Mouse (Mus musculus) liver, embryonic 12.5 days (tissue): ENCODE data around the gene Ces1d. TPM values are rescaled to one million over a fixed set of nuclear protein-coding genes. Genes with fewer than 3 reads are reported as not detected.
"Not testable (repeated sequence)": the region's sequence is repeated elsewhere in the genome, so short reads cannot be mapped to it uniquely, and the experiment has no call there.

ENCODE experiments used
- ATAC-seq: fragments of 200-750 bp; cut with Nextera tagmentation; 2 replicates; pipeline ENCODE4 v1.8.0; 2017; ENCODE audit warnings: moderate number of reproducible peaks, mild to moderate bottlenecking, moderate library complexity
- H3K27ac ChIP-seq: fragments of 300-500 bp; sonication (generic); 2 replicates; pipeline ENCODE4 v1.5.1; 2016; ENCODE audit warnings: mild to moderate bottlenecking
- H3K27me3 ChIP-seq: fragments of 300-500 bp; sonication (generic); replicated peaks from 2 replicates; pipeline ENCODE4 v1.6.1; 2016; ENCODE audit warnings: mild to moderate bottlenecking, moderate library complexity
- H3K36me3 ChIP-seq: fragments of 300-500 bp; sonication (generic); 2 replicates; pipeline ENCODE4 v1.6.1; 2016; ENCODE audit warnings: mild to moderate bottlenecking, moderate library complexity
- H3K4me1 ChIP-seq: fragments of 300-500 bp; sonication (generic); 2 replicates; pipeline ENCODE4 v1.6.1; 2016
- H3K4me2 ChIP-seq: fragments of 300-500 bp; sonication (generic); 2 replicates; pipeline ENCODE4 v1.6.1; 2016; ENCODE audit warnings: mild to moderate bottlenecking, moderate library complexity
- H3K4me3 ChIP-seq: fragments of 300-500 bp; sonication (generic); 2 replicates; pipeline ENCODE4 v1.5.1; 2016; ENCODE audit warnings: mild to moderate bottlenecking, moderate library complexity
- H3K9ac ChIP-seq: fragments of 300-500 bp; sonication (generic); 2 replicates; pipeline ENCODE4 v1.6.1; 2016; ENCODE audit warnings: mild to moderate bottlenecking, moderate library complexity
- H3K9me3 ChIP-seq: fragments of 300-500 bp; sonication (generic); replicated peaks from 2 replicates; pipeline ENCODE4 v1.6.1; 2016; ENCODE audit warnings: mild to moderate bottlenecking, moderate library complexity
- WGBS: fragments of 180-500 bp; shearing (Covaris S2); methylation state at CpG from one replicate; pipeline ENCODE4 v1.1.7; 2016; ENCODE audit not compliant: insufficient replicate concordance; 5-methylcytosine and 5-hydroxymethylcytosine counted together
- polyA plus RNA-seq: library from polyadenylated mRNA; unstranded; fragments of >200 nt; fragmentation: Nextera tagmentation; extraction: Ambion mirVana; gene quantifications from 2 replicates; pipeline ENCODE4 v1.2.1, GENCODE M21; 2016

Gene Ces1d
- polyA plus RNA-seq, 1 experiment from 2014 or later: 1.5 TPM

- Histone ChIP-seq H3K27me3 (no peaks in the 10 kb centered on the region), H3K4me3 (no peak overlapping the region), H3K4me2 (no peak overlapping the region), H3K27ac (no peak overlapping the region), H3K4me1 (no peaks in the 10 kb centered on the region), H3K36me3 (no peaks in the 10 kb centered on the region), H3K9me3 (no peaks in the 10 kb centered on the region), H3K9ac (no peak overlapping the region)
- no peak for ATAC-seq
These were observed 13.5 kb upstream of the Ces1d start for GRCm38 (mm10) chr8:93211091-93211490.

GRCm38 (mm10) chr8:93199146-93199545, 1.5 kb upstream of the Ces1d start:
- H3K27ac ChIP-seq, H3K9me3 ChIP-seq, ATAC-seq, H3K4me1 ChIP-seq, H3K4me3 ChIP-seq, H3K36me3 ChIP-seq, H3K27me3 ChIP-seq, H3K9ac ChIP-seq, H3K4me2 ChIP-seq: not testable (repeated sequence)
- WGBS: 65% methylated on average over 7 of the region's 7 CpGs

GRCm38 (mm10) chr8:93196436-93196835, 1.2 kb downstream of the Ces1d start:
- Histone ChIP-seq H3K9ac (no peak overlapping the region), H3K36me3 (no peaks in the 10 kb centered on the region), H3K27ac (no peak overlapping the region), H3K9me3 (no peaks in the 10 kb centered on the region), H3K27me3 (no peaks in the 10 kb centered on the region), H3K4me3 (no peak overlapping the region), H3K4me2 (no peak overlapping the region), H3K4me1 (no peaks in the 10 kb centered on the region)
- 66% methylated on average over 5 of the region's 5 CpGs for WGBS
- ATAC-seq: no peak

- WGBS: 71% methylated on average over 4 of the region's 4 CpGs
- no peak overlapping the region for H3K4me3 ChIP-seq
- no peak overlapping the region for H3K4me2 ChIP-seq
- no peak overlapping the region for H3K9ac ChIP-seq
- ATAC-seq: no peak
- H3K27me3 ChIP-seq: no peaks in the 10 kb centered on the region
- no peak overlapping the region for H3K27ac ChIP-seq
- H3K9me3 ChIP-seq: no peaks in the 10 kb centered on the region
- no peaks in the 10 kb centered on the region for H3K4me1 ChIP-seq
- H3K36me3 ChIP-seq: no peaks in the 10 kb centered on the region
These were observed 17.0 kb downstream of the Ces1d start for GRCm38 (mm10) chr8:93180581-93181129.

GRCm38 (mm10) chr8:93176593-93176992, 21.0 kb downstream of the Ces1d start:
- H3K4me1 ChIP-seq: no peaks in the 10 kb centered on the region
- 28% methylated on average over 1 of the region's 1 CpGs for WGBS
- H3K36me3 ChIP-seq: no peaks in the 10 kb centered on the region
- H3K9me3 ChIP-seq: no peaks in the 10 kb centered on the region
- no peak overlapping the region for H3K9ac ChIP-seq
- ATAC-seq: no peak
- H3K27ac ChIP-seq: no peak overlapping the region
- no peak overlapping the region for H3K4me2 ChIP-seq
- no peaks in the 10 kb centered on the region for H3K27me3 ChIP-seq
- no peak overlapping the region for H3K4me3 ChIP-seq

GRCm38 (mm10) chr8:93174554-93174953, 23.1 kb downstream of the Ces1d start:
- no peaks in the 10 kb centered on the region for H3K36me3 ChIP-seq
- no peak overlapping the region for H3K9ac ChIP-seq
- H3K27me3 ChIP-seq: no peaks in the 10 kb centered on the region
- no peak overlapping the region for H3K4me3 ChIP-seq
- no peaks in the 10 kb centered on the region for H3K4me1 ChIP-seq
- no peak for ATAC-seq
- no peak overlapping the region for H3K4me2 ChIP-seq
- WGBS: 61% methylated on average over 2 of the region's 2 CpGs
- no peak overlapping the region for H3K27ac ChIP-seq
- H3K9me3 ChIP-seq: no peaks in the 10 kb centered on the region

- no peak overlapping the region for H3K4me3 ChIP-seq
- H3K27ac ChIP-seq: no peak overlapping the region
- no peak overlapping the region for H3K9ac ChIP-seq
- H3K4me2 ChIP-seq: no peak overlapping the region
- ATAC-seq: no peak
- no peaks in the 10 kb centered on the region for H3K9me3 ChIP-seq
- H3K4me1 ChIP-seq: no peaks in the 10 kb centered on the region
- H3K36me3 ChIP-seq: no peaks in the 10 kb centered on the region
- H3K27me3 ChIP-seq: no peaks in the 10 kb centered on the region
- WGBS: 44% methylated on average over 1 of the region's 1 CpGs
These were observed 25.6 kb downstream of the Ces1d start for GRCm38 (mm10) chr8:93171846-93172590.

- no peaks in the 10 kb centered on the region for H3K9me3 ChIP-seq
- no peak overlapping the region for H3K4me3 ChIP-seq
- H3K27me3 ChIP-seq: no peaks in the 10 kb centered on the region
- H3K9ac ChIP-seq: no peak overlapping the region
- no peak overlapping the region for H3K4me2 ChIP-seq
- 79% methylated on average over 1 of the region's 1 CpGs for WGBS
- ATAC-seq: no peak
- H3K27ac ChIP-seq: no peak overlapping the region
- H3K4me1 ChIP-seq: no peaks in the 10 kb centered on the region
- no peaks in the 10 kb centered on the region for H3K36me3 ChIP-seq
These were observed 34.3 kb downstream of the Ces1d start for GRCm38 (mm10) chr8:93163363-93163762.

- no peaks in the 10 kb centered on the region for H3K4me1 ChIP-seq
- no peak overlapping the region for H3K4me3 ChIP-seq
- H3K27me3 ChIP-seq: no peaks in the 10 kb centered on the region
- no peak overlapping the region for H3K4me2 ChIP-seq
- H3K9ac ChIP-seq: no peak overlapping the region
- no peaks in the 10 kb centered on the region for H3K9me3 ChIP-seq
- ATAC-seq: no peak
- WGBS: 64% methylated on average over 1 of the region's 1 CpGs
- H3K27ac ChIP-seq: no peak overlapping the region
- no peaks in the 10 kb centered on the region for H3K36me3 ChIP-seq
These were observed 46.2 kb downstream of the Ces1d start for GRCm38 (mm10) chr8:93151401-93151800.

GRCm38 (mm10) chr8:93147331-93147730, 50.3 kb downstream of the Ces1d start:
- no peak overlapping the region for H3K4me2 ChIP-seq
- no peaks in the 10 kb centered on the region for H3K9me3 ChIP-seq
- H3K27ac ChIP-seq: no peak overlapping the region
- no peaks in the 10 kb centered on the region for H3K27me3 ChIP-seq
- H3K9ac ChIP-seq: no peak overlapping the region
- H3K36me3 ChIP-seq: no peaks in the 10 kb centered on the region
- H3K4me3 ChIP-seq: no peak overlapping the region
- ATAC-seq: no peak
- no peaks in the 10 kb centered on the region for H3K4me1 ChIP-seq

GRCm38 (mm10) chr8:93140696-93141095, 56.9 kb downstream of the Ces1d start:
- Histone ChIP-seq H3K27ac (no peak overlapping the region), H3K9me3 (no peaks in the 10 kb centered on the region), H3K4me2 (no peak overlapping the region), H3K36me3 (no peaks in the 10 kb centered on the region), H3K4me1 (no peaks in the 10 kb centered on the region), H3K4me3 (no peak overlapping the region), H3K27me3 (no peaks in the 10 kb centered on the region), H3K9ac (no peak overlapping the region)
- ATAC-seq: no peak
- 31% methylated on average over 1 of the region's 1 CpGs for whole genome bisulfite sequencing

GRCm38 (mm10) chr8:93132196-93132595, 65.4 kb downstream of the Ces1d start:
- Histone ChIP-seq H3K36me3 (no peaks in the 10 kb centered on the region), H3K4me3 (no peak overlapping the region), H3K4me1 (no peaks in the 10 kb centered on the region), H3K27me3 (no peaks in the 10 kb centered on the region), H3K4me2 (no peak overlapping the region), H3K9me3 (no peaks in the 10 kb centered on the region), H3K9ac (no peak overlapping the region), H3K27ac (no peak overlapping the region)
- no peak for ATAC-seq
- 71% methylated on average over 2 of the region's 2 CpGs for WGBS
